Mouse (Mus musculus): Measurements from ENCODE around the gene Clcn6. TPM values are rescaled to one million over a fixed set of nuclear protein-coding genes. Genes with fewer than 3 reads are reported as not detected.

Clcn6 gene
- polyA plus RNA-seq, 1 experiment from 2014 or later, result 14.2 TPM

- Histone ChIP-seq H3K27ac (no peak overlapping the region), H3K4me3 (no peak overlapping the region), H3K36me3 (replicated peaks) (peaks cover 33% of the 10 kb centered on the region), H3K27me3 (ENCODE audit: poor library complexity, severe bottlenecking) (no peaks in the 10 kb centered on the region), H3K4me1 (peaks cover 35% of the 10 kb centered on the region), H3K9me3 (no peaks in the 10 kb centered on the region)
- 88% methylated on average over 8 of the region's 8 CpGs for WGBS
- DNase-seq (ENCODE audit: extremely low spot score, low spot score), result no peak
Observed at GRCm38 (mm10) chr4:148079944-148080596, 41.4 kb upstream of the Clcn6 start.

DNA sequence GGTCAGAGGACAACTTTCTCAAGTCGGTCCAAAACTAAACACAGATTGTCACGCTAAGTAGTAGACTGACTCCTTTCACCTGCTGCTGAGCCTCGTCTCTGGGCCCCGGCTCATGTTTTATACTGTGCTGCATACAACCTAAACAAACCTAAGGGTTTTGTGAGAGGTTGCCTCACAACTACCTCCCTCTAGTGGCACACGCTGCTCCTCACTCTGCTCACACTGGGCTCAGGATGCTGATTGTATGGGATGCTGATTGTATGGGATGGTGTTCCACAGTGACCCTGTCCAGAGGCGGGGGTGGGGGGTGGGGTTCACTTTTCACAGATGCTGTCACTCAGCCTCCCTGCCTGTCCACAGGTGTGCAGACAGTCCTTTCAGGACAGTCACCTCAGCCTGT is 40.6 kb upstream of the Clcn6 start:
- peaks cover 33% of the 10 kb centered on the region for H3K36me3 ChIP-seq (replicated peaks)
- H3K4me1 ChIP-seq, result peaks cover 32% of the 10 kb centered on the region
- no peak overlapping the region for H3K4me3 ChIP-seq
- H3K9me3 ChIP-seq, result no peaks in the 10 kb centered on the region
- 72% methylated on average over 6 of the region's 6 CpGs for WGBS
- H3K27me3 ChIP-seq (ENCODE audit: poor library complexity, severe bottlenecking), result no peaks in the 10 kb centered on the region
- no peak for DNase-seq (ENCODE audit: extremely low spot score, low spot score)
- H3K27ac ChIP-seq, result no peak overlapping the region

GRCm38 (mm10) chr4:148075881-148076280 is 37.3 kb upstream of the Clcn6 start:
- no peaks in the 10 kb centered on the region for H3K27me3 ChIP-seq (ENCODE audit: poor library complexity, severe bottlenecking)
- no peaks in the 10 kb centered on the region for H3K9me3 ChIP-seq
- peak overlapping the region; percentile 65; the same call in 1 of the 2 replicates for H3K27ac ChIP-seq
- WGBS, result 93% methylated on average over 6 of the region's 6 CpGs
- DNase-seq (ENCODE audit: extremely low spot score, low spot score), result no peak
- H3K4me3 ChIP-seq, result no peak overlapping the region
- peaks cover 12% of the 10 kb centered on the region for H3K4me1 ChIP-seq
- H3K36me3 ChIP-seq (replicated peaks), result peaks cover 17% of the 10 kb centered on the region

DNA sequence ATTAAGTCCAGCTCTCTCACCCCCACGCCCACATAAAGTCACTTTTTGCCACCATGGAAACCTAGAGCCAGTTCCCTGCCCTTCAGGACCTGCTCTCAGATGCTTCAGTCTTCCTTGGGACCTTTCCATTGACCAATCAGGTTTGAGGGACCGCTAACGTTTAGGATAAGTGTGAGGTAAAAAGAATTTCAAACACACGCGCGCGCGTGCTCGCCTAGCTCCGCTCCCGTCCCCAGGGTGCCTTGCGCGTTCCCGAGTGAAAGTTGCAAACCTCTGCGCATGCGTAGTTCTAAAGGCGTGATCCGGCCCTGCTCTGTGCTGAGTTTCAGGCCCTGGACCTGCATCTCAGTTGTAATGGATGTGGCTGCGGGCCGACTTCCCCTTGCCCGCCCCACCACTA is 36.6 kb upstream of the Clcn6 start:
- peak overlapping the region; percentile 65; the same call in 1 of the 2 replicates for H3K27ac ChIP-seq
- peaks cover 11% of the 10 kb centered on the region for H3K36me3 ChIP-seq (replicated peaks)
- H3K4me3 ChIP-seq, result peak overlapping the region; percentile 44
- no peaks in the 10 kb centered on the region for H3K9me3 ChIP-seq
- DNase-seq (ENCODE audit: extremely low spot score, low spot score), result peak; percentile 60
- 46% methylated on average over 21 of the region's 21 CpGs for WGBS
- peaks cover 12% of the 10 kb centered on the region for H3K4me1 ChIP-seq
- H3K27me3 ChIP-seq (ENCODE audit: poor library complexity, severe bottlenecking), result no peaks in the 10 kb centered on the region

- Histone ChIP-seq H3K27ac (peak overlapping the region; percentile 65; the same call in 1 of the 2 replicates), H3K4me3 (peak overlapping the region; percentile 44), H3K27me3 (ENCODE audit: poor library complexity, severe bottlenecking) (no peaks in the 10 kb centered on the region), H3K4me1 (peaks cover 12% of the 10 kb centered on the region), H3K9me3 (no peaks in the 10 kb centered on the region), H3K36me3 (replicated peaks) (peaks cover 5% of the 10 kb centered on the region)
- no peak for DNase-seq (ENCODE audit: extremely low spot score, low spot score)
- WGBS, result 52% methylated on average over 17 of the region's 17 CpGs
Observed at GRCm38 (mm10) chr4:148074521-148075189, 36.0 kb upstream of the Clcn6 start.

DNA sequence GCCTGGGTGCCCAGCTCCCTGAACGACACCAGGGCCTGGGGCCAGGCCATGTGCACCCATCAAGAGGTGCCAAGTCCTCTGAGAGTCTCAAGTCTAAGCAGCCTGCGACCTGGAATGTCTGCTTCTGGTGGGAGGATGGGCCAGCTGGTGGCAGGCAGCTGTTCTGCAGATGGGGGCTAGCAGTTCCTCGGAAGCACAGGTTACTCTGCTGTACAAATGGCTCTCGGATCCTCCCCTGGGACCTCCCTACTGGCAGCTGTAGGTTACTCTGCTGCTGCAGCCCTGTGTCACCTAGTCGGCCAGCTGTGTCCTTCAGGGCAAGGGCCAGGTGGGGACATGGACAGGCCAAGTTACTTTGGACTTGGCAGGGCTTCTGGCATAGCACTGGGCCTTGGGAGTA is 32.9 kb upstream of the Clcn6 start:
- WGBS, result 77% methylated on average over 5 of the region's 5 CpGs
- H3K27me3 ChIP-seq (ENCODE audit: poor library complexity, severe bottlenecking), result no peaks in the 10 kb centered on the region
- no peak for DNase-seq (ENCODE audit: extremely low spot score, low spot score)

GRCm38 (mm10) chr4:148069602-148070218 is 31.1 kb upstream of the Clcn6 start:
- H3K36me3 ChIP-seq (replicated peaks), result no peaks in the 10 kb centered on the region
- WGBS, result 86% methylated on average over 9 of the region's 9 CpGs
- H3K27ac ChIP-seq, result no peak overlapping the region
- no peak overlapping the region for H3K4me3 ChIP-seq
- DNase-seq (ENCODE audit: extremely low spot score, low spot score), result no peak
- H3K27me3 ChIP-seq (ENCODE audit: poor library complexity, severe bottlenecking), result no peaks in the 10 kb centered on the region
- peaks cover 22% of the 10 kb centered on the region for H3K4me1 ChIP-seq
- H3K9me3 ChIP-seq, result no peaks in the 10 kb centered on the region

More for the DNA sequence above, 32.9 kb upstream of the Clcn6 start:
- no peak overlapping the region for H3K27ac ChIP-seq
- H3K4me3 ChIP-seq, result no peak overlapping the region
- no peaks in the 10 kb centered on the region for H3K9me3 ChIP-seq
- peaks cover 16% of the 10 kb centered on the region for H3K4me1 ChIP-seq
- no peaks in the 10 kb centered on the region for H3K36me3 ChIP-seq (replicated peaks)

DNA sequence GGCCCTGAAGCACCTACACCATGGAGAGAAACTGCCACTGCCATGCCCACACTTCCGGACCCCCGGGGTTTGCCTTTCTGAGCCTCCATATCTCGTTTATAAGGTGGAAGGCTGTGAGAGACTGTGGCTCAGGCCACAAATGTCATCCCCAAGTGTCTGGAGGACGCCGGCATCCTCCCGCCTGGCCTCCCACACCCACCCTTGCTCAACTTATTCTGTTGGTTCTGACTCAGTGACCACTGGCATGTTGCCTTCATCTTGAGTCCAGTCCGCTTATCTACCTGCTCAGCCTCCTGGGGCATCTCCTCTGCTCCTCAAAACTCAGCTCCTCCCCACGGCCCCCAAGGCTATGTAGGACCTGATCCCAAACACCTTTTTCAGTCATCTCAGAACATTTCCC is 28.7 kb upstream of the Clcn6 start:
- no peak overlapping the region for H3K27ac ChIP-seq
- no peaks in the 10 kb centered on the region for H3K27me3 ChIP-seq (ENCODE audit: poor library complexity, severe bottlenecking)
- H3K9me3 ChIP-seq, result no peaks in the 10 kb centered on the region
- H3K4me3 ChIP-seq, result no peak overlapping the region
- WGBS, result 89% methylated on average over 8 of the region's 8 CpGs
- no peak for DNase-seq (ENCODE audit: extremely low spot score, low spot score)
- peaks cover 26% of the 10 kb centered on the region for H3K4me1 ChIP-seq
- no peaks in the 10 kb centered on the region for H3K36me3 ChIP-seq (replicated peaks)

DNA sequence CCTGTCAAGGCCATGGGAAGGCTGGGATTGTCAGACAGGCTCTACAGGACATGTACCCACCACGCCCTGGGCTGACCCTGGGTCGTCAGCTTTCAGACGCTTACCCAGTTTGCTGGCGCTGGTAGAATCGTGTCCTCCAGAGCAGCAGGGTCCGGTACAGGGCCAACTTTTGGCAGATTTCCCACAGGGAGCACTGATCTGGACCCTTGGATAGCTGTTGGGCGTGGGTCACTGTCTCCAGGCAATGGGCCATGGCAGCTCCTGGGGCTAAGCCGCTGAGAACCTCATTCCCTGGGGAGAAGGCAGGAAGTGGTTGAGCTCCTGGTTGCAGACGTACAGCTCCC is 27.8 kb upstream of the Clcn6 start:
- WGBS, result 56% methylated on average over 9 of the region's 9 CpGs
- H3K4me3 ChIP-seq, result no peak overlapping the region

DNA sequence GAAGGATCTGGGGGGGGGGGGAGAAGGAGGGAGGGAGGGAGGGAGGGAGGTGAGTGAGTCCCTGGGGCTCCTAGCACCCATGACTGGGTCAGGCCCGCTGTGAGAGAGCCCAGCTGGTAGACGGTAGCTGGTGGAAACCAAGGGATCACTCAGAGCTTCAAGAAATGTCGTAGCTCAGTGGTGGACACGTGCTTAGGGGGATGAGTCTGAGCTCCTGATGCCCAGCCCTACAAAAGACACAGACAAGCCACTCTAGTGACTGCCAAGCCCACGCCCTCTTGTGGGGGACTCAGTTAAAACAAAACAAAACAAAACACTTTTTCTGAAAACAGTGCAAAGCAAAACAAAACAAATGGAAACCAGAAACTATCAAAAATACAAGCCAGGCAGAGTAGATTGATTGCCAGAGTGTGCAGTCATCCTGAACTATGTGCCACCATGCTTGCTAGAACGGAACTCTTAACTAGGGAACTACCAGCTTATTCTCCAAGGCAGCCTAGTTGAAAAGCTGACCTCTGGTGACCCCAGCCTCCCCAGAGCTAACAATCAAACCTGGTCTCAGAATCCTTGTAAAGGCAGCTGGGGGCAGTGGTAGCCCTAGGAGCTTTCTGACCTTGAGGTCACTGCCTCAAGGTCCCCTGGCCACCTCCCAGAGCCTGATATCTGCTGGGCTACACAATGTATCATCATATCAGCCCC is 27.2 kb upstream of the Clcn6 start:
- 43% methylated on average over 6 of the region's 6 CpGs for WGBS

More for the DNA sequence above, 27.8 kb upstream of the Clcn6 start:
- H3K27me3 ChIP-seq (ENCODE audit: poor library complexity, severe bottlenecking), result no peaks in the 10 kb centered on the region
- H3K9me3 ChIP-seq, result no peaks in the 10 kb centered on the region
- no peak for DNase-seq (ENCODE audit: extremely low spot score, low spot score)
- H3K27ac ChIP-seq, result no peak overlapping the region
- no peaks in the 10 kb centered on the region for H3K36me3 ChIP-seq (replicated peaks)
- H3K4me1 ChIP-seq, result peaks cover 26% of the 10 kb centered on the region

GRCm38 (mm10) chr4:148061086-148061480 is 22.5 kb upstream of the Clcn6 start:
- Histone ChIP-seq H3K4me3 (no peak overlapping the region), H3K9me3 (no peaks in the 10 kb centered on the region), H3K27me3 (ENCODE audit: poor library complexity, severe bottlenecking) (no peaks in the 10 kb centered on the region), H3K4me1 (peaks cover 24% of the 10 kb centered on the region), H3K36me3 (replicated peaks) (peaks cover 35% of the 10 kb centered on the region), H3K27ac (no peak overlapping the region)
- no peak for DNase-seq (ENCODE audit: extremely low spot score, low spot score)
- WGBS, result 92% methylated on average over 9 of the region's 9 CpGs

More for the DNA sequence above, 27.2 kb upstream of the Clcn6 start:
- Histone ChIP-seq H3K27ac (0 out of 2 replicates have a peak overlapping the region, but pooled peaks have one; percentile 35), H3K36me3 (replicated peaks) (no peaks in the 10 kb centered on the region), H3K4me1 (peaks cover 26% of the 10 kb centered on the region), H3K27me3 (ENCODE audit: poor library complexity, severe bottlenecking) (no peaks in the 10 kb centered on the region), H3K4me3 (no peak overlapping the region), H3K9me3 (no peaks in the 10 kb centered on the region)
- DNase-seq (ENCODE audit: extremely low spot score, low spot score), result no peak

DNA sequence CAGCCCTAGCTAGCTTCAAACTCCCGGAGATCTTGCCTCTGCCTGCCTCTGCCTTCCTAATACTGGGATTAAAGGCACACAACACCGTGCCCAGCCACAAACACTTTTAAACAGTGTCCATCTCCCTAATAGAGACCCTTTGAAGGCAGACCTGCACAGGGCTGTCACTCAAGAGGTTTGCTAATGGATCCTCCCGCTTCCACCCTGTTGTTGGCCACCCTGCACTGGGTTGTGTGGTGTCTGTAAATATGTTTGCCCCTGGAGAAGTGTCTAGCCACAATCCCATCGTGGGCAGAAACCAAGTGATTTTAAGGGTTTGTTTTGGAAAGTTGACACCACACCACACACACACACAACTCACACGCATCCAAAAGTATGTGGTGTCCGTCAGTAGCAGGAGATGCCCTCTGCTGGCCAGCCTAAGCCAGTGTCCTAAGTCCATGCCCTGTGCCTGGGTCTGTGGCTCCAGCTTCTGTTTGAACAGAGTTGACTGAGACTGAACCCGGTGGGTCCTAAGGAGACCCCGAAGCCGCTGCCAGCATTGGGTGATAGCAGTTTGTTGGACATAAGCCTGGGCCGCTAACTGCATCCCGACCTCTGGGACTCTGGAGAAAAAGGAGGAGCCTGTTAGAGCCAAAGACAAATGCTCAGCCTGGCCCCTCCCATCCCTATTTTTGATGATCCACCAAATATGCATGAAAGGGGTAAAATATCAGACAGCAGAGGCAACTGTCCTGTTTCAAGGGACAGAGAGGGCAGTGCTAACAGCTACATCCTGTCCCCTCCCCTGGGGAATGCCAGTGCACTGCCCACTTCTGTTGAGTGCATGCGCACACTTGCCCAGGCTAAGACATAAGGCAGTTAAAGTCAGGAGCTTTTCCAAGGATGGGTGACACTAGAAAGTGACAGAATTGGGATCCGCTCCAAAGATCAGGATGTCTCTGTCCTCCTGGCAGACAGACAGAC is 21.8 kb upstream of the Clcn6 start:
- Histone ChIP-seq H3K9me3 (no peaks in the 10 kb centered on the region), H3K36me3 (replicated peaks) (peaks cover 42% of the 10 kb centered on the region), H3K27ac (no peak overlapping the region), H3K4me3 (no peak overlapping the region), H3K27me3 (ENCODE audit: poor library complexity, severe bottlenecking) (no peaks in the 10 kb centered on the region), H3K4me1 (peaks cover 17% of the 10 kb centered on the region)
- WGBS, result 56% methylated on average over 13 of the region's 13 CpGs
- no peak for DNase-seq (ENCODE audit: extremely low spot score, low spot score)

All from forebrain, embryonic 10.5 days (tissue).